Mouse (Mus musculus) right cerebral cortex, adult 18-20 months (tissue): ENCODE measurements at regions not wholly inside any gene's neighbourhood (a gene's known extent, or its start where the extent isn't known, plus 50 kb on each side); places are given as distances from the start of the nearest gene placed in this dataset.
"Not testable (repeated sequence)": the region's sequence is repeated elsewhere in the genome, so short reads cannot be mapped to it uniquely, and the experiment has no call there.

ENCODE experiments used
- DNase-seq: peaks from one replicate; pipeline ENCODE4 v3.0.0; 2022; ENCODE audit warnings: mixed read lengths

GRCm38 (mm10) chr9:17987606-17988005 is 304.3 kb upstream of the Chordc1 start:
- peak; percentile 5 for DNase-seq

GRCm38 (mm10) chr9:18002557-18002956 is 289.4 kb upstream of the Chordc1 start:
- DNase-seq = peak; percentile 15

GRCm38 (mm10) chr9:18041346-18041745 is 250.6 kb upstream of the Chordc1 start:
- DNase-seq = no peak

GRCm38 (mm10) chr9:18042636-18043035 is 249.3 kb upstream of the Chordc1 start:
- DNase-seq = not testable (repeated sequence)

GRCm38 (mm10) chr9:18076942-18077341 is 215.0 kb upstream of the Chordc1 start:
- no peak for DNase-seq

GRCm38 (mm10) chr9:18078446-18078845 is 213.5 kb upstream of the Chordc1 start:
- not testable (repeated sequence) for DNase-seq

GRCm38 (mm10) chr9:18079120-18079519 is 212.8 kb upstream of the Chordc1 start:
- DNase-seq = not testable (repeated sequence)
